Comparison of ENCODE assay signal across 17 mouse cellular contexts in genomic region chr2:91978547-91978946, GRCm38 (mm10). TPM values are rescaled to one million over a fixed set of nuclear protein-coding genes. Genes with fewer than 3 reads are reported as not detected.
A peak's percentile ranks its signal among the peaks of the same experiment; 100 is the strongest.
DNase-seq lines count a peak whose midpoint lies in the region; ATAC-seq and TF ChIP-seq lines count a peak whose summit lies in the region.
"Had no signal": no experiment of that assay in that cellular context is flagged by ENCODE, and none has a peak within 500 bp of the region (broad histone marks: within the 10 kb centered on the region; RNA-seq: fewer than 3 reads in every experiment).

No protein-coding gene starts in this region.

- no peak overlapping the region for H3K4me3 ChIP-seq in heart, embryonic 13.5 days
- no peak overlapping the region for H3K4me3 ChIP-seq in heart, adult 2 months
- H3K4me3 ChIP-seq in midbrain, embryonic 11.5 days (ENCODE audit: low read depth, low read length): no peak overlapping the region
- H3K4me3 ChIP-seq in midbrain, embryonic 10.5 days: no peak overlapping the region
- H3K4me3 ChIP-seq in embryonic facial prominence, embryonic 13.5 days: no peak overlapping the region
- no peak overlapping the region for H3K4me3 ChIP-seq in olfactory bulb, adult 2 months (ENCODE audit: insufficient read depth, low read depth, low read length)
- H3K4me3 ChIP-seq: neural tube, embryonic 12.5 days had no signal

- no peaks in the 10 kb centered on the region for H3K9me3 ChIP-seq in heart, embryonic 13.5 days
- no peaks in the 10 kb centered on the region for H3K9me3 ChIP-seq in midbrain, embryonic 11.5 days (ENCODE audit: control insufficient read depth, low read length)
- H3K9me3 ChIP-seq in midbrain, embryonic 10.5 days (replicated peaks): no peaks in the 10 kb centered on the region
- no peaks in the 10 kb centered on the region; the same call in 1 of the 2 replicates for H3K9me3 ChIP-seq in embryonic facial prominence, embryonic 13.5 days
- H3K9me3 ChIP-seq: neural tube, embryonic 12.5 days had no signal

- peaks cover 8% of the 10 kb centered on the region; the same call in 1 of the 2 replicates for H3K36me3 ChIP-seq in heart, embryonic 13.5 days
- no peaks in the 10 kb centered on the region for H3K36me3 ChIP-seq in heart, adult 2 months (ENCODE audit: control insufficient read depth, insufficient read depth, low read length)
- no peaks in the 10 kb centered on the region for H3K36me3 ChIP-seq in midbrain, embryonic 11.5 days (ENCODE audit: control insufficient read depth, insufficient read depth, low read length)
- no peaks in the 10 kb centered on the region for H3K36me3 ChIP-seq in midbrain, embryonic 10.5 days
- peaks cover 4% of the 10 kb centered on the region; the same call in 1 of the 2 replicates for H3K36me3 ChIP-seq in embryonic facial prominence, embryonic 13.5 days
- H3K36me3 ChIP-seq: neural tube, embryonic 12.5 days had no signal

- peaks cover 38% of the 10 kb centered on the region for H3K27me3 ChIP-seq in heart, embryonic 13.5 days (replicated peaks)
- peaks cover 9% of the 10 kb centered on the region for H3K27me3 ChIP-seq in heart, adult 2 months (ENCODE audit: control insufficient read depth, insufficient read depth, low read length)
- peaks cover 32% of the 10 kb centered on the region for H3K27me3 ChIP-seq in midbrain, embryonic 11.5 days (ENCODE audit: control insufficient read depth, insufficient read depth, low read length)
- H3K27me3 ChIP-seq in midbrain, embryonic 10.5 days (ENCODE audit: low read depth, poor library complexity, severe bottlenecking): peaks cover 76% of the 10 kb centered on the region
- peaks cover 52% of the 10 kb centered on the region for H3K27me3 ChIP-seq in embryonic facial prominence, embryonic 13.5 days

- peaks cover 46% of the 10 kb centered on the region for H3K4me1 ChIP-seq in heart, embryonic 13.5 days
- H3K4me1 ChIP-seq in heart, adult 2 months (ENCODE audit: control insufficient read depth, insufficient read depth, low read length): no peaks in the 10 kb centered on the region
- H3K4me1 ChIP-seq in midbrain, embryonic 11.5 days (ENCODE audit: control insufficient read depth, insufficient read depth, low read length): peaks cover 17% of the 10 kb centered on the region
- H3K4me1 ChIP-seq in midbrain, embryonic 10.5 days: peaks cover 59% of the 10 kb centered on the region
- peaks cover 25% of the 10 kb centered on the region for H3K4me1 ChIP-seq in embryonic facial prominence, embryonic 13.5 days
- H3K4me1 ChIP-seq in olfactory bulb, adult 2 months (ENCODE audit: control insufficient read depth, insufficient read depth, low read length): peaks cover 27% of the 10 kb centered on the region

- H3K27ac ChIP-seq in heart, embryonic 13.5 days (replicated peaks): peak overlapping the region; percentile 83
- no peak overlapping the region for H3K27ac ChIP-seq in heart, adult 2 months
- H3K27ac ChIP-seq in midbrain, embryonic 11.5 days (ENCODE audit: low read depth, low read length): no peak overlapping the region
- no peak overlapping the region for H3K27ac ChIP-seq in midbrain, embryonic 10.5 days (replicated peaks)
- no peak overlapping the region for H3K27ac ChIP-seq in embryonic facial prominence, embryonic 13.5 days
- peak overlapping the region; percentile 38; the same call in 1 of the 2 replicates for H3K27ac ChIP-seq in olfactory bulb, adult 2 months (ENCODE audit: insufficient read depth, low read depth, low read length)
- H3K27ac ChIP-seq: hindbrain, postnatal 0 days; neural tube, embryonic 12.5 days had no signal

- no peaks in the 10 kb centered on the region for H3K79me2 ChIP-seq in heart, adult 2 months (replicated peaks; ENCODE audit: control insufficient read depth, insufficient read depth, low read length)

- DNase-seq in heart, adult 2 months: no peak
- peak; percentile 83 for DNase-seq in midbrain, embryonic 11.5 days (ENCODE audit: low spot score, missing footprints)
- no peak for DNase-seq in midbrain, embryonic 10.5 days (ENCODE audit: low spot score)
- no peak for DNase-seq in ovary, postnatal 36 days (ENCODE audit: low spot score)
- DNase-seq: cerebellum, adult 11-12 months; kidney, postnatal 14 days; lung, adult 2 months; right cerebral cortex, postnatal 14 days; thymus, postnatal 25 days had no signal

- WGBS in heart, embryonic 13.5 days: 12% methylated on average over 2 of the region's 2 CpGs
- 49% methylated on average over 2 of the region's 2 CpGs for WGBS in heart, adult 2 months
- 38% methylated on average over 2 of the region's 2 CpGs for WGBS in midbrain, embryonic 11.5 days
- 44% methylated on average over 2 of the region's 2 CpGs for WGBS in midbrain, embryonic 10.5 days
- WGBS in embryonic facial prominence, embryonic 13.5 days: 29% methylated on average over 2 of the region's 2 CpGs
- WGBS in olfactory bulb, adult 2 months: 27% methylated on average over 2 of the region's 2 CpGs

- ATAC-seq in heart, embryonic 13.5 days (ENCODE audit: extremely low read depth, insufficient number of reproducible peaks, low FRiP score, low TSS enrichment): no peak
- no peak for ATAC-seq in midbrain, embryonic 11.5 days (ENCODE audit: low FRiP score)
- no peak for ATAC-seq in embryonic facial prominence, embryonic 13.5 days (ENCODE audit: insufficient number of reproducible peaks, insufficient read depth, low FRiP score, low TSS enrichment, low read depth)
- ATAC-seq: hindbrain, postnatal 0 days had no signal

- H3K9ac ChIP-seq in heart, embryonic 13.5 days: peak overlapping the region; percentile 65
- no peak overlapping the region for H3K9ac ChIP-seq in heart, adult 2 months (ENCODE audit: low read depth, low read length)
- H3K9ac ChIP-seq in midbrain, embryonic 11.5 days (ENCODE audit: low read length): no peak overlapping the region
- H3K9ac ChIP-seq in embryonic facial prominence, embryonic 13.5 days: 0 out of 2 replicates have a peak overlapping the region, but pooled peaks have one; percentile 11
- H3K9ac ChIP-seq: neural tube, embryonic 12.5 days had no signal

- TF ChIP-seq CTCF in heart, adult 2 months (IDR thresholded peaks at IDR 0.05): no peak
- TF ChIP-seq CTCF in olfactory bulb, adult 2 months (IDR thresholded peaks at IDR 0.05; ENCODE audit: insufficient read depth, low read depth, low read length): no peak

- TF ChIP-seq EP300 in heart, adult 2 months (IDR thresholded peaks at IDR 0.05; ENCODE audit: insufficient read depth, low read depth, low read length): no peak

- intact Hi-C loops in heart, adult 2 months (cut with DNase I): no loop called here

- no peak for TF ChIP-seq POLR2A in heart, adult 2 months (IDR thresholded peaks at IDR 0.05; ENCODE audit: insufficient read depth, low read depth, low read length)
- no peak for TF ChIP-seq POLR2A in olfactory bulb, adult 2 months (IDR thresholded peaks at IDR 0.05; ENCODE audit: insufficient read depth, low read depth, low read length)

- H3K4me2 ChIP-seq in heart, embryonic 13.5 days: peak overlapping the region; percentile 16; the same call in 1 of the 2 replicates
- H3K4me2 ChIP-seq in midbrain, embryonic 11.5 days: no peak overlapping the region
- H3K4me2 ChIP-seq in embryonic facial prominence, embryonic 13.5 days: no peak overlapping the region
- H3K4me2 ChIP-seq: neural tube, embryonic 12.5 days had no signal

RNA-seq across cellular contexts. Expression of gene Dgkz, which starts 2.9 kb away (rescaled TPM):
- polyA plus RNA-seq in heart, embryonic 13.5 days (2015; fragmentation: Nextera tagmentation; extraction: Ambion mirVana): 37.9 and 43.4 TPM in 2 replicates
- 10 to 100 TPM; 35.5 to 37.5 TPM for total RNA-seq in heart, adult 2 months (2021)
- 102 and 118 TPM in 2 replicates for polyA plus RNA-seq in heart, adult 2 months (2012; rRNA removed)
- polyA plus RNA-seq in midbrain, embryonic 11.5 days (2014; fragmentation: Nextera tagmentation; extraction: Ambion mirVana): 19.2 and 23.7 TPM in 2 replicates
- 28.3 and 35.0 TPM in 2 replicates for polyA plus RNA-seq in midbrain, embryonic 10.5 days (2016; fragmentation: Nextera tagmentation; extraction: Ambion mirVana)
- polyA plus RNA-seq in embryonic facial prominence, embryonic 13.5 days (2015; fragmentation: Nextera tagmentation; extraction: Ambion mirVana): 34.2 and 41.9 TPM in 2 replicates
- polyA plus RNA-seq in olfactory bulb, adult 2 months (2012; ENCODE audit: insufficient read depth, insufficient read length, low replicate concordance, missing spikeins): 328 TPM in 1 of 2 replicates, not detected in the other

RNA-seq across cellular contexts. Expression of gene Gm9821, which starts 33.0 kb away (rescaled TPM):
- polyA plus RNA-seq in heart, embryonic 13.5 days (2015; fragmentation: Nextera tagmentation; extraction: Ambion mirVana): 1.6 and 2.2 TPM in 2 replicates
- total RNA-seq in heart, adult 2 months (2021): not detected
- polyA plus RNA-seq in heart, adult 2 months (2012; rRNA removed): not detected in 2 replicates
- 0.25 TPM in 1 of 2 replicates, not detected in the other for polyA plus RNA-seq in midbrain, embryonic 11.5 days (2014; fragmentation: Nextera tagmentation; extraction: Ambion mirVana)
- polyA plus RNA-seq in midbrain, embryonic 10.5 days (2016; fragmentation: Nextera tagmentation; extraction: Ambion mirVana): 0.12 and 0.19 TPM in 2 replicates
- polyA plus RNA-seq in embryonic facial prominence, embryonic 13.5 days (2015; fragmentation: Nextera tagmentation; extraction: Ambion mirVana): 0.39 and 0.61 TPM in 2 replicates
- polyA plus RNA-seq in olfactory bulb, adult 2 months (2012; ENCODE audit: insufficient read depth, insufficient read length, low replicate concordance, missing spikeins): not detected in 2 replicates
- total RNA-seq: gastrocnemius, postnatal 4 days; hindbrain, postnatal 0 days; layer of hippocampus, postnatal 25 days had no signal
- polyA plus RNA-seq: cortical plate, adult 2 months; lung, adult 2 months had no signal

RNA-seq across cellular contexts. Expression of gene Creb3l1, which starts 45.8 kb away (rescaled TPM):
- 6.9 and 9.0 TPM in 2 replicates for polyA plus RNA-seq in heart, embryonic 13.5 days (2015; fragmentation: Nextera tagmentation; extraction: Ambion mirVana)
- total RNA-seq in heart, adult 2 months (2021): 1 to 10 TPM; 3.8 to 5.8 TPM
- polyA plus RNA-seq in heart, adult 2 months (2012; rRNA removed): 3.3 and 4.5 TPM in 2 replicates
- 2.0 and 2.1 TPM in 2 replicates for polyA plus RNA-seq in midbrain, embryonic 11.5 days (2014; fragmentation: Nextera tagmentation; extraction: Ambion mirVana)
- polyA plus RNA-seq in midbrain, embryonic 10.5 days (2016; fragmentation: Nextera tagmentation; extraction: Ambion mirVana): 0.96 and 1.6 TPM in 2 replicates
- 11.6 and 13.4 TPM in 2 replicates for polyA plus RNA-seq in embryonic facial prominence, embryonic 13.5 days (2015; fragmentation: Nextera tagmentation; extraction: Ambion mirVana)
- not detected in 2 replicates for polyA plus RNA-seq in olfactory bulb, adult 2 months (2012; ENCODE audit: insufficient read depth, insufficient read length, low replicate concordance, missing spikeins)

RNA-seq across cellular contexts. Expression of gene Mdk, which starts 46.5 kb away (rescaled TPM):
- polyA plus RNA-seq in heart, embryonic 13.5 days (2015; fragmentation: Nextera tagmentation; extraction: Ambion mirVana): 603 and 654 TPM in 2 replicates
- 1 to 10 TPM; 2.5 to 2.8 TPM for total RNA-seq in heart, adult 2 months (2021)
- 4.1 and 5.4 TPM in 2 replicates for polyA plus RNA-seq in heart, adult 2 months (2012; rRNA removed)
- polyA plus RNA-seq in midbrain, embryonic 11.5 days (2014; fragmentation: Nextera tagmentation; extraction: Ambion mirVana): 926 and 968 TPM in 2 replicates
- 1,290 and 1,659 TPM in 2 replicates for polyA plus RNA-seq in midbrain, embryonic 10.5 days (2016; fragmentation: Nextera tagmentation; extraction: Ambion mirVana)
- polyA plus RNA-seq in embryonic facial prominence, embryonic 13.5 days (2015; fragmentation: Nextera tagmentation; extraction: Ambion mirVana): 1,381 and 1,602 TPM in 2 replicates
- not detected in 2 replicates for polyA plus RNA-seq in olfactory bulb, adult 2 months (2012; ENCODE audit: insufficient read depth, insufficient read length, low replicate concordance, missing spikeins)

RNA-seq across cellular contexts. Expression of gene Chrm4, which starts 51.5 kb away (rescaled TPM):
- not detected in 2 replicates for polyA plus RNA-seq in heart, embryonic 13.5 days (2015; fragmentation: Nextera tagmentation; extraction: Ambion mirVana)
- not detected for total RNA-seq in heart, adult 2 months (2021)
- polyA plus RNA-seq in heart, adult 2 months (2012; rRNA removed): 0.14 and 0.29 TPM in 2 replicates
- 0.26 and 0.37 TPM in 2 replicates for polyA plus RNA-seq in midbrain, embryonic 11.5 days (2014; fragmentation: Nextera tagmentation; extraction: Ambion mirVana)
- polyA plus RNA-seq in midbrain, embryonic 10.5 days (2016; fragmentation: Nextera tagmentation; extraction: Ambion mirVana): 0.81 and 1.0 TPM in 2 replicates
- 0.18 and 0.32 TPM in 2 replicates for polyA plus RNA-seq in embryonic facial prominence, embryonic 13.5 days (2015; fragmentation: Nextera tagmentation; extraction: Ambion mirVana)
- not detected in 2 replicates for polyA plus RNA-seq in olfactory bulb, adult 2 months (2012; ENCODE audit: insufficient read depth, insufficient read length, low replicate concordance, missing spikeins)

Comparison
In these comparisons a context has a peak if more than half of its experiments do, and no peak if none do; other contexts are left out.
1. H3K27ac ChIP-seq: peak in heart, embryonic 13.5 days (single experiment) and olfactory bulb, adult 2 months (single experiment); none in heart, adult 2 months (single experiment), midbrain, embryonic 11.5 days (single experiment), midbrain, embryonic 10.5 days (single experiment) and embryonic facial prominence, embryonic 13.5 days (single experiment).
2. H3K9ac ChIP-seq: peak in heart, embryonic 13.5 days (single experiment) and embryonic facial prominence, embryonic 13.5 days (single experiment); none in heart, adult 2 months (single experiment) and midbrain, embryonic 11.5 days (single experiment).